Mouse (Mus musculus) erythroblast, embryonic 14.5 days (primary cell): ENCODE data around the gene Klk7. TPM values are rescaled to one million over a fixed set of nuclear protein-coding genes. Genes with fewer than 3 reads are reported as not detected.

Experiments used
- H3K27me3 ChIP-seq: 2 replicates; pipeline ENCODE4 v1.6.1; 2012; ENCODE audit warnings: inconsistent platforms; ENCODE audit not compliant: control insufficient read depth
- H3K36me3 ChIP-seq: 2 replicates; pipeline ENCODE4 v1.6.1; 2012; ENCODE audit warnings: mild to moderate bottlenecking, inconsistent platforms; ENCODE audit not compliant: control insufficient read depth
- H3K4me1 ChIP-seq: 2 replicates; pipeline ENCODE4 v1.6.1; 2012; ENCODE audit warnings: inconsistent platforms; ENCODE audit not compliant: control insufficient read depth
- H3K4me3 ChIP-seq: replicated peaks from 2 replicates; pipeline ENCODE3; 2012; ENCODE audit warnings: moderate library complexity, mild to moderate bottlenecking, inconsistent platforms
- H3K9me3 ChIP-seq: 2 replicates; pipeline ENCODE4 v1.6.1; 2012; ENCODE audit warnings: low read length, inconsistent platforms, mixed read lengths; ENCODE audit not compliant: control insufficient read depth
- GATA1 ChIP-seq: IDR thresholded peaks from 2 replicates; pipeline ENCODE4 v1.6.1; 2012; ENCODE audit warnings: low read length, inconsistent platforms, mixed read lengths
- TAL1 ChIP-seq: IDR thresholded peaks from 3 replicates; pipeline ENCODE4 v1.6.1; 2012; ENCODE audit warnings: low read length, inconsistent platforms, mixed read lengths
- polyA plus RNA-seq: library from polyadenylated mRNA; stranded (reverse); fragments of >175 nt; gene quantifications from 2 replicates; pipeline ENCODE4 v1.2.3, GENCODE M21; 2012

Klk7 gene
- polyA plus RNA-seq, 1 experiment: not detected

GRCm38 (mm10) chr7:43857501-43857900 is 46.4 kb downstream of the Klk7 start:
- no peaks in the 10 kb centered on the region for H3K36me3 ChIP-seq
- peaks cover 3% of the 10 kb centered on the region for H3K9me3 ChIP-seq
- no peaks in the 10 kb centered on the region for H3K27me3 ChIP-seq
- TF ChIP-seq GATA1 (no peak), TAL1 (no peak)
- H3K4me3 ChIP-seq: no peak overlapping the region
- no peaks in the 10 kb centered on the region for H3K4me1 ChIP-seq

DNA sequence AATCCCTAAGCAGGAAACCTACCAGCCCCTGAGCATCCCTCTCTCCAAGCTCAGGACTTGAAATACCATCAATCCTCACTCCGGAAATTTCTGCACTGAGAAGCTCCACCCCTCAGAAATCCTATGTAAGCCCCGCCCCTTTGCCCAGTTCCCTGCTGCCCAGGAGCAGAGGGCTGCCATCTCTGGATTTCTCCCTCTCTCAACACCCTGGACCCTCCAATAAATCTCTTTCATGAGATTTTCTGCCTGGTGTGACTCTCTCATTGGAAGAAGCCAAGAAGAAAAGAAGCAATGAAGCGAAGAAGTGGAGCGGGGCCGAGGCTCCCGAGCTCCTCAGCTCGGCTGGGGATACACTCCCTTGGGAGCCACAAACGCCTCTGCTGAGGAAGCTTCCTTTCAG is 49.3 kb downstream of the Klk7 start:
- Histone ChIP-seq H3K4me3 (no peak overlapping the region), H3K4me1 (no peaks in the 10 kb centered on the region), H3K27me3 (no peaks in the 10 kb centered on the region), H3K36me3 (no peaks in the 10 kb centered on the region), H3K9me3 (peaks cover 2% of the 10 kb centered on the region; the same call in 1 of the 2 replicates)
- TF ChIP-seq GATA1 (no peak), TAL1 (no peak)

Other genes starting within 250 kb of the Klk7 start
- gene Zfp658, start 249.0 kb upstream of the Klk7 start, polyA plus RNA-seq: not detected in 2 replicates
- gene Zfp719, start 231.7 kb upstream of the Klk7 start, polyA plus RNA-seq: not detected in 2 replicates
- gene Zfp819, start 204.1 kb upstream of the Klk7 start, polyA plus RNA-seq: 0.01 TPM in 1 of 2 replicates, not detected in the other
- gene Ceacam18, start 176.6 kb upstream of the Klk7 start, polyA plus RNA-seq: not detected in 2 replicates
- not detected in 2 replicates for gene Siglece, start 151.1 kb upstream of the Klk7 start, polyA plus RNA-seq
- gene Ctu1, start 139.3 kb upstream of the Klk7 start, polyA plus RNA-seq: 0.30 and 0.34 TPM in 2 replicates
- 0.04 TPM in 1 of 2 replicates, not detected in the other for gene Klk14, start 120.9 kb upstream of the Klk7 start, polyA plus RNA-seq
- not detected in 2 replicates for gene Klk13, start 98.7 kb upstream of the Klk7 start, polyA plus RNA-seq
- gene Klk12, start 42.4 kb upstream of the Klk7 start, polyA plus RNA-seq: not detected in 2 replicates
- gene Klk11, start 36.7 kb upstream of the Klk7 start, polyA plus RNA-seq: not detected in 2 replicates
- not detected in 2 replicates for gene Klk10, start 30.3 kb upstream of the Klk7 start, polyA plus RNA-seq
- not detected in 2 replicates for gene Klk9, start 19.4 kb upstream of the Klk7 start, polyA plus RNA-seq
- gene Klk8, start 13.7 kb upstream of the Klk7 start, polyA plus RNA-seq: 0.11 and 0.12 TPM in 2 replicates
- not detected in 2 replicates for gene Klk6, start 13.2 kb downstream of the Klk7 start, polyA plus RNA-seq
- 0.05 TPM in 1 of 2 replicates, not detected in the other for gene Klk5, start 30.7 kb downstream of the Klk7 start, polyA plus RNA-seq
- not detected in 2 replicates for gene Klk4, start 69.9 kb downstream of the Klk7 start, polyA plus RNA-seq
- gene Klk15, start 122.4 kb downstream of the Klk7 start, polyA plus RNA-seq: not detected in 2 replicates
- gene Klk1b8, start 139.4 kb downstream of the Klk7 start, polyA plus RNA-seq: not detected in 2 replicates
- gene Klk1b1, start 155.5 kb downstream of the Klk7 start, polyA plus RNA-seq: not detected in 2 replicates
- not detected in 2 replicates for gene Klk1b9, start 164.8 kb downstream of the Klk7 start, polyA plus RNA-seq
- not detected in 2 replicates for gene Klk1b11, start 184.6 kb downstream of the Klk7 start, polyA plus RNA-seq
- not detected in 2 replicates for gene Klk1b26, start 200.9 kb downstream of the Klk7 start, polyA plus RNA-seq
- not detected in 2 replicates for gene Klk1b27, start 241.0 kb downstream of the Klk7 start, polyA plus RNA-seq